Mouse (Mus musculus) 3134 (cell line): Measurements from ENCODE around the gene Tprn.
A peak's percentile ranks its signal among the peaks of the same experiment; 100 is the strongest.

Experiments used
- DNase-seq: peaks from one replicate; pipeline ENCODE4 v3.0.0-alpha.2; 2011; ENCODE audit warnings: low spot score; ENCODE audit not compliant: insufficient read length; ENCODE audit errors: extremely low read depth

Tprn gene

DNA sequence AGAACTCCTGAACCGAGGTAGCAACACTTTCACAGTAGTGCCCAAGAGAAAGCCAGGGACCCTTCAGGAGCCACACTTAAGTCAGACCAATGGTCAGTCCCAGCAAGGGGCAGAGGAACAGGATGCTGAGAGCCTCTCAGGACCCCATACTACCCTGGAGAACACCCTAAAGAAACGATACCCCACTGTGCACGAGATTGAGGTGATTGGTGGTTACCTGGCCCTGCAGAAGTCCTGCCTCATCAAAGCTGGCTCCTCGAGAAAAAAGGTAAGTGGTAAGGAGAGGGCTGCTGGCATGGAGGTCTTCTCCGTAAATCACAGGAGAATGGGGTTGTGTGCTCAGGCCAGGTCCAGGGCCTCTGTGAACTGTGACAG, 1.9 kb downstream of the Tprn start:
- no peak for DNase-seq

GRCm38 (mm10) chr2:25264851-25265250, 2.4 kb downstream of the Tprn start:
- DNase-seq = peak; percentile 81

GRCm38 (mm10) chr2:25265897-25266656, 3.7 kb downstream of the Tprn start:
- peak; percentile 54 for DNase-seq

DNA sequence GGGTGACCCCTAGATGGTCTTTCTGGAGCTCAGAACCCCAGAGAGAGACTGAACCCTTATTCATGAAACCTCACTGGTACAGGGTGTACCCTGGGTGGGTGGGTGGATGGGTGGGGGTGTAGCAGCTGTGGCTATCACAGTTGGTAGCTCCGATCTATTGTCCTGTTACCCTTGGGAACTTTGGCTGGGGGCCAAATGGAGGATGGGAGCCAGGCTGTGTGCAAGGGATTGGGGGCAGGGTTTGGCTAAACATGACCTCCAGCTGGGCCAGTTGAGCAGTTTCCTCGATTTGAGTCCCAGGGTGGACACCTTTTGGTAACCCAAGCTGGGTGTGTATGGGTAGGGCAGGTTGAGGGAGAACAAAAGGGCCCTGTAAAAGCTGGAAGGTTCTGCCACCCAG, 4.3 kb downstream of the Tprn start:
- no peak for DNase-seq

DNA sequence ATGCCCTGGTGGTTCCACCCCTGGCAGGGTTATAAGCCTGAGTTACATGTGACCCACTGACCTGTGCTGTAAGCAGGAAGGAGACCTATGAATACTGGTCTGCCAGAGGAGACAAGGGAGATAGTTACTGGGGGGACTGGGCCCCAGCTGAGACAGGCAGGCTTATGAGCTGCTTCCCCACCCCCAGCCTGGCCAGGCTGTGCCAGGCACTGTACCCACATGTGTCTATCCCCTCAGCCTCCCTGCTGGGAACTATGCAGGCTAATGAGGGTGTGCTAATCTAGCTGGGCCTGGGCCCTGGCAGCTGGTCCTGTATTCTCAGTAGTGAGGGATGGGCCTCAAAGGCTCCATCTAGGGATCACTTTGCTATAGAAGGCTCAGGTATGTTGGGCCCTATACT, 4.8 kb downstream of the Tprn start:
- no peak for DNase-seq

DNA sequence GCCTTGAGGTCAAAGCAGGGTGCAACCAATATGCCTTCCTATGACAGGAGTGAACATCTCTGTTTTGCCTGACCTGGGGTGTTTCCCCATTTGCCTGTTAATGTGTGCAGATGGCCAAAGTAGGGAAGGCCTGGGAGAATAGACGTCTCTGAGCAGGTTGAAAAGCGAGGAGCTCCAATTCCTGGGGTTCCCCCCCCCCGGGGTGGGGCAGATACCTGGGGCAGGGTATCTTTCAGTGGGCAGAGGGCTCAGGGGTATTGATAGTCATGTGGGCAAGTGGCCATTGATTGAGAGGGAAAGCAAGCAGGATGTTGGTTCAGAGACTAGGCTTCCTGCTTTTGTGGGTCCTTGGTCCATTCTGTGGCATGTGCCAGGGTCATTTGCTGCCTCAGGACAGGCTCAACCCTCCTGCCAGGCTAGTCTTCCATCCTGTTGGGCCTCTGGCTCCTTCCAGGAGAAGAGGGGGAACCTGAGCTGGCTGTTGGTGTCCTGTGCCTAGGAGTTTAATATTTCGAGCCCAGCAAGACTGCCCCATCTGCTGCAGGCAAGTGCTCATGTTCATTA, 5.4 kb downstream of the Tprn start:
- DNase-seq = no peak

- DNase-seq = peak; percentile 97
Measured at GRCm38 (mm10) chr2:25271827-25272511, 9.6 kb downstream of the Tprn start, which contains the start of the genes Ssna1 and Anapc2. Gene Ssna1, minus strand, starts transcription at chr2:25272438. Gene Anapc2, plus strand, starts transcription at chr2:25272478.

GRCm38 (mm10) chr2:25272515-25272914, 10.1 kb downstream of the Tprn start:
- DNase-seq = no peak

DNA sequence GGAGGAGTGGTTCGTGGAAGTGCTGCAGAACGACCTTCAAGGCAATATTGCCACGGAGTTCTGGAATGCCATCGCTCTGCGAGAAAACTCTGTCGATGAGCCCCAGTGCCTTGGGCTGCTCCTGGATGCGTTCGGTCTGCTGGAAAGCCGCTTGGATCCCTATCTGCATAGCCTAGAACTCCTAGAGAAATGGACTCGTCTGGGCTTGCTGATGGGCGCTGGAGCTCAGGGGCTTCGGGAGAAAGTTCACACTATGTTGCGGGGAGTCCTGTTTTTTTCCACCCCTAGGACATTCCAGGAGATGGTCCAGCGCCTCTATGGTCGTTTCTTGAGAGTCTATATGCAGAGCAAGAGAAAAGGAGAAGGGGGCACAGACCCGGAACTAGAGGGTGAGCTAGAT, 10.6 kb downstream of the Tprn start:
- no peak for DNase-seq

- DNase-seq = no peak
Measured at GRCm38 (mm10) chr2:25278928-25279882, 16.8 kb downstream of the Tprn start.

- DNase-seq = no peak
Measured at GRCm38 (mm10) chr2:25285551-25285950, 23.1 kb downstream of the Tprn start.

DNA sequence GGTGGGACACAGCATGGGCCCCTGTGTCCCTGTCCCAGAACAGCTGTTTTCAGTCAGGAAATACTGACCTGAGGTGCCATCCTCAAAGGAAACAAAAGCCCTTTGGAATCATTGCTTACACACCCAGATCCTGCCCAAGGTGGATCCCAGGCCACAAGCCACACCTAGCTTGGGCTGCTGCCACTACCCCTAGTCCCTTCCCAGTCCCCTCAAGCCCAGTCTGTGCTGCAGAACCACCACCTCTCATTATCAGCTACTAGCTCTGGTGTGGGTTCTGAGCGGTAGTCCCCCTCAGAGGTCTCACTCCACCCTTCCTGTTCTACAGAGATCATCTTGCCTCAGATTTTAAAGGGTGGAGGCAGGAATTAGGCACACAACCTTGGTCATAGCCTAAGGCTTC, 23.9 kb downstream of the Tprn start:
- DNase-seq = no peak

DNA sequence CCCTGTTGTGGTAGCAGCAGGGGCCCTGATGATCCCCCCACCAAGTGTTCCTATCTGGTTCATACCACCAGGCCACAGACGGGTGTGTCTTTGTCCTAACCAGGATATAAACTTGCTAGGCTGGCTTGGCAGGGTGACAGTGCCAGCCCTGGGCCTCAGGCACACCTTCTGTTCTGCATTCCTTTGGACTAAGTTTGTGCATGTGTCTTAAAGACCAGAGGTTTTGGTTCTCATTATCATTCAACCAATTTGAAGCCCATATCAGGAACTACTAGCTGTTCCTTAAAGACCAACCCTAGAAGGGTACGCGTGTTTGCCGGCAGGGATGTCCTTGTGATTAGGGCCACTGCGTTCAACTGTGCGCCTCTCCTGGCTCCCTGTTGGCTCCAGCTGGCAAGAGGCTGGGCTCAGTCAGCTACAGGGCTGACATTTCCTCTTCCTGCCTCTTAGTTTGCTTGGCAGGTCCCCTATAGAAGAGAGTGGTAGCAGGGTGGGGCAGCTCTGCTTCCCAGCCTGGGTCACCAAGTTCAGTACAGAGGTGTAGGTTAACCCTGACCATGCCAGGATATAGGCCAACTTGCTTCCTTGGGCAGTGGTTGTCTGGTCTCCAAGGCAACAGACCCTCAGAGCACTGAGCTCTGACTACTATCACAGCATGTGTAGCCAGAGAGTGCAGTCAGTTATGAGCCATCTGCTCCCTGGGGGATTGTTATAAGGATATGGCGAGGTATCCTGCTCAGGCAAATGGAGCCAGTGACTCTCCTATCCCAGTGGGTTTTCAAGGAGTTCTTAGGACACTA, 24.6 kb downstream of the Tprn start:
- DNase-seq = peak; percentile 36

DNA sequence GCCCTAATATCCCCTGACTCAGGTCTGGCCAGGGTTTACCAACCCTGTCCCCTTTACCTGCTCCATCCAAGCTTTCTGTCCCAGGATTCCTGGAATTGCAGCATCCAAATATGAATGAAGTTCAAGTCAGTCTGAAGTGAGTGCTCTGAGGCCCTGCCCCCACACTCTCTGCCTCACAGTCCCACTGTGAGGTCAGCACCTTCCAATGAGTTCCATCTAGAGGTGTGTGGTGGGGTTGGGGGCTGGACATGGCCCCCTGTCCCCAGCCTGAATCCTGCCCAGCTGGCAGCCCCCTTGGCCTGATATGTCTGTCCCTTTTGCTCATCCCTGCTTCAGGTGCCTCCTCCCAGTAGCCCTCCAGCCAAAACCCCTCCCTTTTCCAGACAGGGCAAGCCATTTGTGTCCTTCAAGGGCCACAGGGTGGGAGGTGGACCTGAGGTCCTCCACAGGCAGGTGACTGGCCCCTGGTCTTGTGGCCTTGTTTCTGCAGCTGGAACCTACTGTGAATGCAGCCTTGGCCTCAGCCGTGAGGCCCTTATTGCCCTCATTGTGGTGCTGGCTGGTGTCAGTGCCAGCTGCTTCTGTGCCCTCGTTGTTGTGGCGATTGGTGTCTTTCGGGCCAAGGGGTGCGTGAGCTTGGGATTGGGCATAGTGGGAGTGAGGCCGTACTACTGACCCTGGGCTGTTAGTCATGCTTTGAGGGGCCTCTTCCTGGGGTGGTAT, 25.7 kb downstream of the Tprn start, which contains the start of gene Tmem210:
Gene Tmem210, plus strand, starts transcription at position 219 of the 723 bp plus-strand sequence.
- DNase-seq = no peak

DNA sequence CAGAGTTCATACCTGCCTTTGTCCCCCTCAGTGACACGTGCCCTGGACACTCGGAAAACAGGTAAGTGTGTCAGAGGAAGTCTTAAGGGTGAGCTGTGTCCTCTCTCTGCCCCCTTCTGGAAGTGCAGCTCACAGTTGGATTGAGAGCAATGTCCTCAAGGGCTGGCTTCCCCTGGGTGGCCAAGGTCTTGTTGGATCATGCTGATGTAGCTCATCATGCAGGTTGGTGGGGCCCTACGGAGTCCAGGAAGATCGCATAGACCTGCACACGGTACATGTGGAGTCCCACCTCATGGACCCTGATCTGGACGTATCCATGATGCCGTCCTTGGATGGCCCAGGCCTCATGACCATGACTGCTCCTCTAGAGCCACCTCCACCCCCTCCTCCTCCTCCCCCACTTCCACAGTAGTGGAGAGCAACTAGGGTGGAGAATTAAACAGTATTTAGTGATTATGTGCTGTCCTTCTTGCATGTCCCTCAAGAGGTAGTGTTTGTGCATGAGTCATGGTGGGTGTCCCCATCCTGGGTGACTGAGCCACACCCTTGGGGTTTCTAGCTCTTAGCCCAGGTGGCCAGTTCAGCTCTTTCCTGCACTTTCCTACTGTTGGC, 26.4 kb downstream of the Tprn start:
- DNase-seq = peak; percentile 33

- DNase-seq = no peak
Measured at GRCm38 (mm10) chr2:25289651-25290050, 27.2 kb downstream of the Tprn start, which contains the start of gene Lrrc26. Gene Lrrc26, plus strand, starts transcription at chr2:25289915.

GRCm38 (mm10) chr2:25290101-25290815, 27.8 kb downstream of the Tprn start:
- DNase-seq = no peak

DNA sequence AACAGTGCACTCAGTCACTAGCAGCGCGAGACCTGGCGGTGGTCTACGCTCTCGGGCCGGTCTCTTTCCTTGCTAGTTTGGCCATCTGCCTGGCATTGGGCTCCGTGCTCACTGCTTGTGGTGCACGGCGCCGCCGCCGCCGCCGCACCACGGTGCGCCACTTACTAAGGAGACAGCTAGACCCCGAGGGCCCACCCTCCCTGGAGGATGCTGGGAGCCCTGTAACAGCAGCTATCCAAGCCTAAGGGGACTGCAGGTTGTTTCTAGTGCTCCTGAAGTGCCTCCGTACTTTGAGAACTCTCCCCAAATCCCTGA, 28.4 kb downstream of the Tprn start:
- DNase-seq = no peak
